ENCODE assay signal across 23 mouse cellular contexts in genomic region chr16:13921781-13922180, GRCm38 (mm10).
"Had no signal": no experiment of that assay in that cellular context is flagged by ENCODE, and none has a peak within 500 bp of the region (broad histone marks: within the 10 kb centered on the region; RNA-seq: fewer than 3 reads in every experiment).

No protein-coding gene starts in this region.

- H3K4me1 ChIP-seq: heart, embryonic 10.5 days; heart, embryonic 12.5 days; hindbrain, embryonic 13.5 days; hindbrain, embryonic 15.5 days; intestine, embryonic 15.5 days; kidney, embryonic 15.5 days; limb, embryonic 13.5 days; limb, embryonic 15.5 days; liver, embryonic 12.5 days had no signal

- H3K36me3 ChIP-seq: heart, embryonic 10.5 days; heart, embryonic 12.5 days; intestine, embryonic 15.5 days; limb, embryonic 15.5 days; liver, embryonic 12.5 days had no signal

- H3K27ac ChIP-seq: heart, embryonic 10.5 days; hindbrain, embryonic 13.5 days; hindbrain, embryonic 15.5 days; intestine, embryonic 15.5 days; kidney, embryonic 15.5 days; kidney, postnatal 0 days; layer of hippocampus, adult 2 months; limb, embryonic 13.5 days; limb, embryonic 15.5 days; liver, embryonic 12.5 days; liver, embryonic 14.5 days had no signal

- ATAC-seq: inflammation-experienced regulatory T-cells, adult 6 months; intestine, embryonic 15.5 days; intestine, postnatal 0 days; liver, embryonic 12.5 days had no signal

- H3K9ac ChIP-seq: heart, embryonic 12.5 days; hindbrain, embryonic 13.5 days; hindbrain, embryonic 15.5 days; intestine, embryonic 15.5 days; kidney, embryonic 15.5 days; limb, embryonic 13.5 days; limb, embryonic 15.5 days; liver, embryonic 12.5 days; liver, embryonic 14.5 days had no signal

- H3K4me2 ChIP-seq: heart, embryonic 12.5 days; hindbrain, embryonic 13.5 days; hindbrain, embryonic 15.5 days; intestine, embryonic 15.5 days; kidney, embryonic 15.5 days; limb, embryonic 13.5 days; limb, embryonic 15.5 days; liver, embryonic 12.5 days had no signal

- DNase-seq: gastrocnemius, postnatal 14 days; gastrocnemius, postnatal 36 days; heart, adult 18-20 months; heart, postnatal 10 days; kidney, adult 18-20 months; kidney, postnatal 25 days; kidney, postnatal 4 days; layer of hippocampus, postnatal 36 days; left cerebral cortex, postnatal 4 days had no signal

- H3K9me3 ChIP-seq: intestine, embryonic 15.5 days; limb, embryonic 15.5 days; liver, embryonic 12.5 days had no signal

- H3K4me3 ChIP-seq: heart, embryonic 10.5 days; heart, embryonic 12.5 days; hindbrain, embryonic 13.5 days; hindbrain, embryonic 15.5 days; intestine, embryonic 15.5 days; kidney, embryonic 15.5 days; layer of hippocampus, adult 2 months; limb, embryonic 13.5 days; limb, embryonic 15.5 days; liver, embryonic 12.5 days had no signal

- H3K27me3 ChIP-seq: heart, embryonic 12.5 days; hindbrain, embryonic 13.5 days; hindbrain, embryonic 15.5 days; intestine, embryonic 15.5 days; kidney, embryonic 15.5 days; limb, embryonic 13.5 days; limb, embryonic 15.5 days; liver, embryonic 12.5 days had no signal
